15 mouse cellular contexts compared by ENCODE assay signal in genomic region chr3:135665777-135666259, GRCm38 (mm10). TPM values are rescaled to one million over a fixed set of nuclear protein-coding genes. Genes with fewer than 3 reads are reported as not detected.
DNase-seq lines count a peak whose midpoint lies in the region; ATAC-seq and TF ChIP-seq lines count a peak whose summit lies in the region.
"Had no signal": no experiment of that assay in that cellular context is flagged by ENCODE, and none has a peak within 500 bp of the region (broad histone marks: within the 10 kb centered on the region; RNA-seq: fewer than 3 reads in every experiment).

No protein-coding gene starts in this region.

- H3K27me3 ChIP-seq in hindbrain, postnatal 0 days (ENCODE audit: insufficient read depth, low read length), result no peaks in the 10 kb centered on the region
- H3K27me3 ChIP-seq in hindbrain, embryonic 11.5 days (ENCODE audit: control insufficient read depth, insufficient read depth, low read length), result no peaks in the 10 kb centered on the region
- H3K27me3 ChIP-seq in forebrain, embryonic 14.5 days (replicated peaks; ENCODE audit: control insufficient read depth, insufficient read depth, low read length), result no peaks in the 10 kb centered on the region
- no peaks in the 10 kb centered on the region for H3K27me3 ChIP-seq in midbrain, embryonic 16.5 days (ENCODE audit: control insufficient read depth, insufficient read depth, low read depth, low read length)
- no peaks in the 10 kb centered on the region for H3K27me3 ChIP-seq in kidney, embryonic 16.5 days (ENCODE audit: insufficient read depth, low read length)
- H3K27me3 ChIP-seq: limb, embryonic 12.5 days; stomach, embryonic 15.5 days had no signal

- peaks cover 6% of the 10 kb centered on the region; the same call in 1 of the 2 replicates for H3K36me3 ChIP-seq in hindbrain, postnatal 0 days (ENCODE audit: insufficient read depth, low read length)
- H3K36me3 ChIP-seq in hindbrain, embryonic 11.5 days (ENCODE audit: control insufficient read depth, insufficient read depth, low read length), result no peaks in the 10 kb centered on the region
- peaks cover 7% of the 10 kb centered on the region; the same call in 1 of the 2 replicates for H3K36me3 ChIP-seq in forebrain, embryonic 14.5 days (ENCODE audit: control insufficient read depth, insufficient read depth, low read length)
- no peaks in the 10 kb centered on the region for H3K36me3 ChIP-seq in midbrain, embryonic 16.5 days (ENCODE audit: control insufficient read depth, insufficient read depth, low read length)
- H3K36me3 ChIP-seq in kidney, embryonic 16.5 days (ENCODE audit: insufficient read depth, low read length), result peaks cover 16% of the 10 kb centered on the region; the same call in 1 of the 2 replicates

- H3K4me1 ChIP-seq in hindbrain, postnatal 0 days (ENCODE audit: insufficient read depth, low read length), result no peaks in the 10 kb centered on the region
- H3K4me1 ChIP-seq in hindbrain, embryonic 11.5 days (replicated peaks; ENCODE audit: control insufficient read depth, insufficient read depth, low read length), result no peaks in the 10 kb centered on the region
- 0 out of 2 replicates have a peak, but pooled peaks cover 3% of the 10 kb centered on the region for H3K4me1 ChIP-seq in forebrain, embryonic 14.5 days (ENCODE audit: control insufficient read depth, insufficient read depth, low read length)
- H3K4me1 ChIP-seq in midbrain, embryonic 16.5 days (ENCODE audit: control insufficient read depth, insufficient read depth, low read length), result no peaks in the 10 kb centered on the region
- H3K4me1 ChIP-seq in kidney, embryonic 16.5 days (ENCODE audit: insufficient read depth, low read length), result no peaks in the 10 kb centered on the region
- H3K4me1 ChIP-seq: stomach, embryonic 15.5 days had no signal

- no peak overlapping the region for H3K4me2 ChIP-seq in hindbrain, postnatal 0 days (ENCODE audit: low read depth, low read length)
- no peak overlapping the region for H3K4me2 ChIP-seq in hindbrain, embryonic 11.5 days (replicated peaks; ENCODE audit: low read depth, low read length)
- no peak overlapping the region for H3K4me2 ChIP-seq in forebrain, embryonic 14.5 days (ENCODE audit: low read length)
- no peak overlapping the region for H3K4me2 ChIP-seq in midbrain, embryonic 16.5 days (ENCODE audit: low read length)
- H3K4me2 ChIP-seq in kidney, embryonic 16.5 days (replicated peaks; ENCODE audit: low read depth, low read length), result no peak overlapping the region
- H3K4me2 ChIP-seq: limb, embryonic 12.5 days; stomach, embryonic 15.5 days had no signal

- 76% methylated on average over 6 of the region's 6 CpGs for WGBS in hindbrain, postnatal 0 days
- 94% methylated on average over 6 of the region's 6 CpGs for WGBS in hindbrain, embryonic 11.5 days
- WGBS in forebrain, embryonic 14.5 days, result 74% methylated on average over 6 of the region's 6 CpGs
- WGBS in midbrain, embryonic 16.5 days, result 86% methylated on average over 6 of the region's 6 CpGs
- 82% methylated on average over 6 of the region's 6 CpGs for WGBS in kidney, embryonic 16.5 days

- H3K9ac ChIP-seq in hindbrain, postnatal 0 days (replicated peaks; ENCODE audit: low read length), result 0 out of 2 replicates have a peak overlapping the region, but pooled peaks have one; percentile 5
- H3K9ac ChIP-seq in hindbrain, embryonic 11.5 days (ENCODE audit: low read depth, low read length), result no peak overlapping the region
- no peak overlapping the region for H3K9ac ChIP-seq in forebrain, embryonic 14.5 days (ENCODE audit: low read length)
- H3K9ac ChIP-seq in midbrain, embryonic 16.5 days (ENCODE audit: low read depth, low read length), result no peak overlapping the region
- no peak overlapping the region for H3K9ac ChIP-seq in kidney, embryonic 16.5 days (replicated peaks; ENCODE audit: low read length)
- H3K9ac ChIP-seq: limb, embryonic 12.5 days; liver, postnatal 0 days; stomach, embryonic 15.5 days had no signal

- H3K27ac ChIP-seq in hindbrain, postnatal 0 days, result peak overlapping the region; percentile 48
- H3K27ac ChIP-seq in hindbrain, embryonic 11.5 days (ENCODE audit: low read depth, low read length), result no peak overlapping the region
- H3K27ac ChIP-seq in forebrain, embryonic 14.5 days (ENCODE audit: low read depth, low read length), result no peak overlapping the region
- no peak overlapping the region for H3K27ac ChIP-seq in midbrain, embryonic 16.5 days (ENCODE audit: low read length)
- no peak overlapping the region for H3K27ac ChIP-seq in kidney, embryonic 16.5 days (ENCODE audit: low read length)
- H3K27ac ChIP-seq: gastrocnemius, adult 2 months; limb, embryonic 12.5 days; stomach, embryonic 15.5 days had no signal

- no peak for TF ChIP-seq CTCF in hindbrain, postnatal 0 days (IDR thresholded peaks at IDR 0.05; ENCODE audit: low read depth)

- peak; percentile 89 for ATAC-seq in hindbrain, postnatal 0 days
- no peak for ATAC-seq in hindbrain, embryonic 11.5 days (ENCODE audit: low FRiP score)
- ATAC-seq in CD4-positive, CD25-positive, alpha-beta regulatory T cell, adult 4 months, result peak; percentile 81
- ATAC-seq in forebrain, embryonic 14.5 days, result 0 out of 2 replicates have a peak, but pooled peaks have one; percentile 8
- peak; percentile 64; the same call in 1 of the 2 replicates for ATAC-seq in midbrain, embryonic 16.5 days
- no peak for ATAC-seq in kidney, embryonic 16.5 days (ENCODE audit: low FRiP score, low TSS enrichment)
- ATAC-seq: liver, postnatal 0 days had no signal

- DNase-seq in hindbrain, postnatal 0 days (ENCODE audit: low spot score), result peak; percentile 53
- no peak for DNase-seq in hindbrain, embryonic 11.5 days (ENCODE audit: low spot score)
- no peak for DNase-seq in forebrain, embryonic 14.5 days (ENCODE audit: low spot score)
- DNase-seq in spleen, postnatal 14 days (ENCODE audit: low spot score in 2 of 2), result no peak
- DNase-seq in layer of hippocampus, postnatal 36 days, result no peak
- DNase-seq: adrenal gland, postnatal 25 days; cerebellum, adult 11 months; gastrocnemius, adult 2 months; kidney, adult 8-10 months; liver, postnatal 0 days had no signal

- no peak overlapping the region for H3K4me3 ChIP-seq in hindbrain, postnatal 0 days (ENCODE audit: low read length)
- no peak overlapping the region for H3K4me3 ChIP-seq in hindbrain, embryonic 11.5 days (ENCODE audit: low read depth, low read length)
- no peak overlapping the region for H3K4me3 ChIP-seq in forebrain, embryonic 14.5 days (ENCODE audit: low read depth, low read length)
- no peak overlapping the region for H3K4me3 ChIP-seq in midbrain, embryonic 16.5 days (ENCODE audit: low read depth, low read length)
- H3K4me3 ChIP-seq in kidney, embryonic 16.5 days (ENCODE audit: low read length), result no peak overlapping the region
- H3K4me3 ChIP-seq: gastrocnemius, adult 2 months; limb, embryonic 12.5 days; stomach, embryonic 15.5 days had no signal

- H3K9me3 ChIP-seq in hindbrain, postnatal 0 days (ENCODE audit: low read length), result no peaks in the 10 kb centered on the region
- H3K9me3 ChIP-seq in hindbrain, embryonic 11.5 days (ENCODE audit: control insufficient read depth, low read length), result no peaks in the 10 kb centered on the region
- no peaks in the 10 kb centered on the region for H3K9me3 ChIP-seq in forebrain, embryonic 14.5 days (replicated peaks; ENCODE audit: control insufficient read depth, low read length)
- no peaks in the 10 kb centered on the region for H3K9me3 ChIP-seq in midbrain, embryonic 16.5 days (replicated peaks; ENCODE audit: control insufficient read depth, low read length, poor library complexity, severe bottlenecking)
- H3K9me3 ChIP-seq in kidney, embryonic 16.5 days (ENCODE audit: low read length), result no peaks in the 10 kb centered on the region; the same call in 1 of the 2 replicates
- H3K9me3 ChIP-seq: limb, embryonic 12.5 days; stomach, embryonic 15.5 days had no signal

RNA-seq across cellular contexts. Expression of gene Nfkb1, which starts 25.5 kb away (rescaled TPM):
- total RNA-seq in hindbrain, postnatal 0 days (2014; rRNA removed), result 21.9 and 40.1 TPM in 2 replicates
- 5.0 and 5.1 TPM in 2 replicates for polyA plus RNA-seq in hindbrain, postnatal 0 days (2015; fragmentation: Nextera tagmentation; extraction: Ambion mirVana)
- polyA plus RNA-seq in hindbrain, embryonic 11.5 days (2014; fragmentation: Nextera tagmentation; extraction: Ambion mirVana), result 10.6 and 12.3 TPM in 2 replicates
- 100 to 1,000 TPM in 1 of 2 experiments, 10 to 100 TPM in 1; 81.1 to 109 TPM for polyA plus RNA-seq in CD4-positive, CD25-positive, alpha-beta regulatory T cell, adult 4 months (2017; shearing (Covaris generic))
- polyA plus RNA-seq in forebrain, embryonic 14.5 days (2014; fragmentation: Nextera tagmentation; extraction: Ambion mirVana), result 7.2 TPM in 2 replicates
- 6.7 and 6.8 TPM in 2 replicates for polyA plus RNA-seq in midbrain, embryonic 16.5 days (2015; fragmentation: Nextera tagmentation; extraction: Ambion mirVana)
- polyA plus RNA-seq in kidney, embryonic 16.5 days (2015; fragmentation: Nextera tagmentation; extraction: Ambion mirVana), result 18.5 and 20.4 TPM in 2 replicates
- total RNA-seq in layer of hippocampus, postnatal 36 days (2021), result 10 to 100 TPM; 21.6 to 25.8 TPM

Comparison
In these comparisons a context has a peak if more than half of its experiments do, and no peak if none do; other contexts are left out.
1. ATAC-seq: peak in hindbrain, postnatal 0 days (single experiment), CD4-positive, CD25-positive, alpha-beta regulatory T cell, adult 4 months (single experiment), forebrain, embryonic 14.5 days (single experiment) and midbrain, embryonic 16.5 days (single experiment); none in hindbrain, embryonic 11.5 days (single experiment) and kidney, embryonic 16.5 days (single experiment).